Mouse (Mus musculus) stomach, embryonic 16.5 days (tissue): ENCODE measurements at regions not wholly inside any gene's neighbourhood (a gene's known extent, or its start where the extent isn't known, plus 50 kb on each side); places are given as distances from the start of the nearest gene placed in this dataset.

Experiments used
- ATAC-seq: fragments of 200-750 bp; cut with Nextera tagmentation; 2 replicates; pipeline ENCODE4 v1.8.0; 2017; ENCODE audit warnings: moderate number of reproducible peaks, moderate TSS enrichment; ENCODE audit not compliant: insufficient read depth, low FRiP score
- H3K27ac ChIP-seq: fragments of 300-500 bp; sonication (generic); 2 replicates; pipeline ENCODE4 v1.5.1; 2014; ENCODE audit warnings: low read length
- H3K27me3 ChIP-seq: fragments of 300-500 bp; sonication (generic); 2 replicates; pipeline ENCODE4 v1.6.1; 2014; ENCODE audit warnings: low read length, control low read depth, mixed read lengths; ENCODE audit not compliant: control insufficient read depth, insufficient read depth
- H3K36me3 ChIP-seq: fragments of 300-500 bp; sonication (generic); 2 replicates; pipeline ENCODE4 v1.6.1; 2014; ENCODE audit warnings: low read length; ENCODE audit not compliant: control insufficient read depth, insufficient read depth
- H3K4me1 ChIP-seq: fragments of 300-500 bp; sonication (generic); 2 replicates; pipeline ENCODE4 v1.6.1; 2014; ENCODE audit warnings: low read length, control low read depth, mixed read lengths; ENCODE audit not compliant: control insufficient read depth, insufficient read depth
- H3K4me2 ChIP-seq: fragments of 300-500 bp; sonication (generic); 2 replicates; pipeline ENCODE4 v1.6.1; 2014; ENCODE audit warnings: low read depth, low read length, mixed read lengths
- H3K4me3 ChIP-seq: fragments of 300-500 bp; sonication (generic); replicated peaks from 2 replicates; pipeline ENCODE4 v1.5.1; 2014; ENCODE audit warnings: mild to moderate bottlenecking, low read length
- H3K9ac ChIP-seq: fragments of 300-500 bp; sonication (generic); 2 replicates; pipeline ENCODE4 v1.6.1; 2014; ENCODE audit warnings: low read length
- H3K9me3 ChIP-seq: fragments of 300-500 bp; sonication (generic); replicated peaks from 2 replicates; pipeline ENCODE4 v1.6.1; 2016; ENCODE audit warnings: low read length, control low read depth; ENCODE audit not compliant: control insufficient read depth
- WGBS: fragments of 180-500 bp; shearing (Covaris S2); extraction: QIAGEN DNeasy Blood & Tissue Kit; methylation state at CpG from one replicate; pipeline ENCODE4 v1.1.7; 2014; 5-methylcytosine and 5-hydroxymethylcytosine counted together

DNA sequence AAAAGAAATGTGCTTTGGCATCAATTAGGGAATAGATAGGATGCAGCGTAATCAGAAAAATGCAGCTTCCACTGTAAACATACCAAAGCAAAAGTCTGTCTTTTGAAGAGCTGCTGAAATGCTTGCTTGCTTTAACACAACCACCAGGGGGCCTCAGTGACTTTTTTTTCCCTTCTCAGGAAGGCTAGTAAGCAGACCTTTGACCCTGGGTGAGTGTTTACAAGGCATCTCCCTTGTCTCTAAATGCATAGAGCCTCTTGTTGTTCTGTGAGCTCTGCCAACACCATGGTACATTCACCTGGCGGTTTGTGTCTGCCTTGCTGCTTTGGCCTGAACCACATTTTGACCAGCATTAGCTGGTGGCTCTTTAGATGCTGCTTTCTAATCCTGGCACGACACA, 191.9 kb upstream of the C9orf72 start:
- no peaks in the 10 kb centered on the region for H3K27me3 ChIP-seq
- H3K4me2 ChIP-seq = no peak overlapping the region
- 42% methylated on average over 3 of the region's 3 CpGs for WGBS
- H3K4me1 ChIP-seq = no peaks in the 10 kb centered on the region
- H3K27ac ChIP-seq = no peak overlapping the region
- no peak overlapping the region for H3K9ac ChIP-seq
- no peaks in the 10 kb centered on the region for H3K36me3 ChIP-seq
- H3K4me3 ChIP-seq = no peak overlapping the region
- no peaks in the 10 kb centered on the region for H3K9me3 ChIP-seq
- no peak for ATAC-seq

GRCm38 (mm10) chr4:35413488-35413887, 187.5 kb upstream of the C9orf72 start:
- Histone ChIP-seq H3K27me3 (no peaks in the 10 kb centered on the region), H3K4me1 (no peaks in the 10 kb centered on the region), H3K9me3 (no peaks in the 10 kb centered on the region), H3K9ac (no peak overlapping the region), H3K4me3 (no peak overlapping the region), H3K4me2 (no peak overlapping the region), H3K27ac (no peak overlapping the region), H3K36me3 (no peaks in the 10 kb centered on the region)
- 68% methylated on average over 3 of the region's 3 CpGs for WGBS
- no peak for ATAC-seq

DNA sequence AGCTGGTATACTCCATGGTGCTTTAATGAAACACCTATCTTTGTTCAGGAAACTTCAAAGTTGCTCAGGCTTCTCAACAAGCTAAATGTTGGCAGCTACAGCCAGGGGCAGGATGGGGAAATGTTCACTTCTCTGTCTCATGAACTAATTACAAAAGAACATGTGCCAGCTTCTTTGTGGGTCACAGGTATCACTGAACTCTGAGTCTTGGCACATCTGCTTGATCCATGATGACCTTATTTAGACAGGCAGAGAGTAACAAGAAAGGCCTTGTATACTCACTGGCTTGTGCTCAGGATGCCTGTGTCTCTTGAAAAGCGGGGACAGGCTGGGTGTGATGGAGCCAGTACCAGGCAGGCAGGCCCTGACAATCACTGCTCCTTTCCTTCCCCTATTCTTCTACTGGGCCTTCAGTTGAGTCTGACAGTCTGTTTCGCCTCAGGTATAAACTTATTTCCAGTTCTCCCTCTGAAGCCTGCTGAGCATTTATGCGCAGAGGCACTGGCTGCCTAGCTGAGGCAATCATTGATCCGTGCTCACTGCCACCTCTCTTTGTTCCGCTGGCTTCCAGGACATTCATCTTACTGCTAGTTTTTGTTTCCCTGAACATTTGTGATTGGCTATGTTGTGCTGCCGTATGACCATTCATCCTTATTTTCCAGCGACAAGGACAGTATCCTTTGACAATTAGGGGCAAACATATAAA, 179.5 kb upstream of the C9orf72 start:
- no peak overlapping the region for H3K4me3 ChIP-seq
- no peaks in the 10 kb centered on the region for H3K9me3 ChIP-seq
- no peak for ATAC-seq
- no peaks in the 10 kb centered on the region for H3K27me3 ChIP-seq
- no peaks in the 10 kb centered on the region for H3K4me1 ChIP-seq
- H3K9ac ChIP-seq = no peak overlapping the region
- H3K27ac ChIP-seq = no peak overlapping the region
- no peak overlapping the region for H3K4me2 ChIP-seq
- H3K36me3 ChIP-seq = no peaks in the 10 kb centered on the region
- 71% methylated on average over 7 of the region's 7 CpGs for WGBS

GRCm38 (mm10) chr4:35404068-35404467, 178.1 kb upstream of the C9orf72 start:
- no peaks in the 10 kb centered on the region for H3K36me3 ChIP-seq
- H3K9me3 ChIP-seq = no peaks in the 10 kb centered on the region
- no peak overlapping the region for H3K9ac ChIP-seq
- no peak overlapping the region for H3K27ac ChIP-seq
- no peaks in the 10 kb centered on the region for H3K4me1 ChIP-seq
- no peak overlapping the region for H3K4me3 ChIP-seq
- no peak for ATAC-seq
- H3K4me2 ChIP-seq = no peak overlapping the region
- H3K27me3 ChIP-seq = no peaks in the 10 kb centered on the region
- WGBS = 84% methylated on average over 2 of the region's 2 CpGs

GRCm38 (mm10) chr4:35403594-35403993, 177.6 kb upstream of the C9orf72 start:
- WGBS = 48% methylated on average over 6 of the region's 6 CpGs
- Histone ChIP-seq H3K36me3 (no peaks in the 10 kb centered on the region), H3K4me1 (no peaks in the 10 kb centered on the region), H3K4me3 (no peak overlapping the region), H3K9me3 (no peaks in the 10 kb centered on the region), H3K27me3 (no peaks in the 10 kb centered on the region), H3K4me2 (no peak overlapping the region), H3K27ac (no peak overlapping the region), H3K9ac (no peak overlapping the region)
- ATAC-seq = no peak

DNA sequence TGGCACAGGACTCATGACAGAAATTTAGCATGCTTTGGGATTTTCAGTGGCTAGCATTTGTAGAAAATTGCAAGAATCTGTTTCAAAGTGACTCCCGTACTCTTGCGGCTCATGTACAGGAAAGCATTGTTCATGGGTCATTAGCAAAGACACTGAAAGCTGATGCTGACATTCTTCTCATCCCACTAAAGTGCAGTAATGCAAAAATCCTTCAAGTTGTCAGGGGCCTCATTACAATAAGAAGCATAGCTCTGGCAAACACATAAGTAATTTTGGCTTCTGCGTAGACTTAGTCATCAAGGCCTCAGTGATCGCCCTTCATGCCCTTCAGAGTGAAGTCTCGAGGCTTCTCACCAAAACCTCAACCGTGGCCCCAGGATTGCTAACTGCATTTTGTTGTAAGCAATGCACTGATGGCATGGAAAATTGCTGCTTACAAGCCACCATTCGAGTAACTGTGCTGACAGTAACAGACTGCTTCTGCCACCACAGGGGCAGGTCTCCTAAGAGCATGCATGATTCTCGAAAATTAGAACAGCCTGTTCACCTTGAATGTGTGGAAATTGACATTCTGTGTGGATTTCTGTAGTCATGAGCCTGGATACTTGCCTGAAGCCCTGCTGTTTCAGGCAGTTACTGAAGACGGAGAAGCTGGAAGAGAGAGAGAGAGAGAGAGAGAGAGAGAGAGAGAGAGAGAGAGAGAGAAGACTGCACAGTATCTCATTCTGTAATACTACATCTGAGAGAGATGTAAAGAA, 176.6 kb upstream of the C9orf72 start:
- no peak overlapping the region for H3K27ac ChIP-seq
- H3K4me2 ChIP-seq = no peak overlapping the region
- H3K9me3 ChIP-seq = no peaks in the 10 kb centered on the region
- no peaks in the 10 kb centered on the region for H3K36me3 ChIP-seq
- ATAC-seq = no peak
- no peaks in the 10 kb centered on the region for H3K27me3 ChIP-seq
- WGBS = 73% methylated on average over 9 of the region's 9 CpGs
- no peak overlapping the region for H3K4me3 ChIP-seq
- no peaks in the 10 kb centered on the region for H3K4me1 ChIP-seq
- H3K9ac ChIP-seq = no peak overlapping the region

GRCm38 (mm10) chr4:35401783-35402182, 175.8 kb upstream of the C9orf72 start:
- no peak overlapping the region for H3K4me2 ChIP-seq
- no peak overlapping the region for H3K27ac ChIP-seq
- H3K4me1 ChIP-seq = no peaks in the 10 kb centered on the region
- no peaks in the 10 kb centered on the region for H3K9me3 ChIP-seq
- no peak for ATAC-seq
- H3K27me3 ChIP-seq = no peaks in the 10 kb centered on the region
- H3K9ac ChIP-seq = no peak overlapping the region
- H3K4me3 ChIP-seq = no peak overlapping the region
- no peaks in the 10 kb centered on the region for H3K36me3 ChIP-seq
- 66% methylated on average over 4 of the region's 4 CpGs for WGBS

GRCm38 (mm10) chr4:35400511-35400910, 174.5 kb upstream of the C9orf72 start:
- no peaks in the 10 kb centered on the region for H3K27me3 ChIP-seq
- no peak overlapping the region for H3K9ac ChIP-seq
- H3K4me1 ChIP-seq = no peaks in the 10 kb centered on the region
- no peaks in the 10 kb centered on the region for H3K9me3 ChIP-seq
- H3K27ac ChIP-seq = no peak overlapping the region
- no peak overlapping the region for H3K4me3 ChIP-seq
- no peak overlapping the region for H3K4me2 ChIP-seq
- ATAC-seq = no peak
- no peaks in the 10 kb centered on the region for H3K36me3 ChIP-seq
- WGBS = 85% methylated on average over 6 of the region's 6 CpGs

GRCm38 (mm10) chr4:35395583-35395877, 169.6 kb upstream of the C9orf72 start:
- H3K9me3 ChIP-seq = no peaks in the 10 kb centered on the region
- no peak overlapping the region for H3K4me3 ChIP-seq
- no peaks in the 10 kb centered on the region for H3K27me3 ChIP-seq
- no peak overlapping the region for H3K9ac ChIP-seq
- no peaks in the 10 kb centered on the region for H3K4me1 ChIP-seq
- no peaks in the 10 kb centered on the region for H3K36me3 ChIP-seq
- no peak overlapping the region for H3K27ac ChIP-seq
- 83% methylated on average over 5 of the region's 5 CpGs for WGBS
- no peak overlapping the region for H3K4me2 ChIP-seq
- no peak for ATAC-seq
